Mouse (Mus musculus) frontal cortex, adult 2 months (tissue): Measurements from ENCODE around the gene Gpank1. TPM values are rescaled to one million over a fixed set of nuclear protein-coding genes. Genes with fewer than 3 reads are reported as not detected.
"Not testable (repeated sequence)": the region's sequence is repeated elsewhere in the genome, so short reads cannot be mapped to it uniquely, and the experiment has no call there.

ENCODE experiments used
- DNase-seq, 2 experiments: peaks; one replicate each; pipeline ENCODE4 v3.0.0; 2022; ENCODE audit warnings: low spot score in 1 of 2; ENCODE audit errors: extremely low spot score in 1 of 2
- polyA plus RNA-seq: library from polyadenylated mRNA; depleted of rRNA; stranded (reverse); fragments of >200 nt; gene quantifications from 2 replicates; pipeline ENCODE4 v1.2.3, GENCODE M21; 2012

The Gpank1 gene
- polyA plus RNA-seq, 1 experiment, result 18.9 TPM

DNA sequence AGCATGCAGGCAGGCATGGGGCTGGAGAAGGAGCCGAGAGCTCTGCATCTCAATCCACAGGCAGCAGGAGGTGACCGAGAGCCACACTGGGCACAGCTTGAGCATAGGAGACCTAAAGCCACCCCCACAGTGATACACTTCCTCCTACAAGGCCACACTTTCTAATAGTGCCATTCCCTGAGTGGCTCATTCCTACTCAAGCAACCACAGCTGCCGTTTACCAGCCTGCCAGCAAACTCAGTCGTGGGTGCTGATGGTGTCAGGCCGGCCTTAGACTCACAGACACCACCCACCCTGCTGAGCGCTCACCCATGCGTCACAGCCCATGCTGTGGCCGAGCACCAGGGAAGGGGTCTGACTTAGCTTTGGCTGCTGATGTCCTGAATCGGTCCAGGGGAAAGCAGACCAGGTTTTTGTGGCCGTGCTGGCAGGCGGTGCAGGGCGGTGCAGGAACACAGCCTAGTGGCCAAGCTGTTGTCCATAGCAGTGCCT lies 24.0 kb upstream of the Gpank1 start:
- DNase-seq, result peak; percentile 55 to 69

DNA sequence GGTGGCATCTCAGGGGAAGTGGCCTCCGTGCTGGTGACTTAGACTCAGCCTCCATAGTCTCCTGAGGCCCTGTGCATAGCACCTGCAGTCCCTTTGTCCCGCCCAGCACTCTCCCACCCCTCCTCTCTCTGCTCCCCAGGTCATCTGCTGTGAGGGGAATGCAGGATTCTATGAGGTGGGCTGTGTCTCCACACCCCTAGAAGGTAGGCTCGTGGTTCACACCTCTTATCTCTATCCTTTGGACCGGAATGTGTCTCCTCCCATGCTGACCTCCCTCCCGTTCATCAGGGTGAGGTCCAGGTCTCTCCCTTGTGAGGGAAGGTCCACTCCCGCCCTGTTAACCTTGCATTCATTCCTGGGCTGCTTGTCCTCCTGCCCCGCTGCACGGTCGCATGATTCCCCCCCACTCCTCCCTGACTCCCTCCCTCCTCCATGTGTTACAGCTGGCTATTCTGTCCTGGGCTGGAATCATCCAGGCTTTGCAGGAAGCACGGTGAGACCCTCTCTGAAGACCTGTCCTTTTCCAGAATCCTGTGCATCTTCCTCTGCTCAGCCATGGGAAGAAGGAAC lies 21.0 kb upstream of the Gpank1 start:
- DNase-seq, result no peak

DNA sequence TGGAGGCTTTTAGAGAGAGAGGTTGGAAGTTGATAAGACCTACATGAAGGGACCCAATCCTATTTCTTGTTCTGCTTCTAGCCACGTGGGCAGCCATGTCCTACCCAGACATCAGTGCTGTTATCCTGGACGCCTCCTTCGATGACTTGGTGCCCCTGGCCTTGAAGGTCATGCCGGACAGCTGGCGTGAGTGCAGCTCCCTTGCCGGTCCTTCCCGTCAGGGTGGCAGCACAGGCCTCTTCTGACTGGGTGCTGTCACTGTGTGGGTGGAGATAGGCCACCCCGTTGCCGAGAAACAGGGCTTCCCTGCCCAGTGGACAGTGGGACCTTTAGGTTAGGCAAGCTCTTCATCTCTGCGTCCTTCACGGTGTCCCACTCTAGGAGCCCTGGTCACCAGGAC lies 20.1 kb upstream of the Gpank1 start:
- DNase-seq, result no peak

DNA sequence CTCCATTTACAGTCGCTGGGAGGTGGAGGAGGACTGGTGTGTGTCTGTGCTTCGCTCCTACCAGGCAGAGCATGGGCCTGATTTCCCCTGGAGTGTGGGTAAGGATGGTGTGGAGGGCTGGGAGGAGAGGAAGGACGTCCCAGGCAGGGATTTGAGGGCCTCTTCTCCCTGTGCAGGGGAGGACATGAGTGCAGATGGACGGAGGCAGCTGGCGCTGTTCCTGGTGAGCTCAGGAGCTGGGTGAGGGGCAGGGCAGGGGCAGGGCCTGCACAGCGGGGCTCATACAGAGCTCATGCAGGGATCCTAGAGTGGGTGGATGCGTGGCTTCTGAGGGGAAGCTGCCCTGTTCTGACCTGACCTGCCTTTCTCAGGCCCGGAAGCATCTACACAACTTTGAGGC lies 19.0 kb upstream of the Gpank1 start:
- no peak for DNase-seq

DNA sequence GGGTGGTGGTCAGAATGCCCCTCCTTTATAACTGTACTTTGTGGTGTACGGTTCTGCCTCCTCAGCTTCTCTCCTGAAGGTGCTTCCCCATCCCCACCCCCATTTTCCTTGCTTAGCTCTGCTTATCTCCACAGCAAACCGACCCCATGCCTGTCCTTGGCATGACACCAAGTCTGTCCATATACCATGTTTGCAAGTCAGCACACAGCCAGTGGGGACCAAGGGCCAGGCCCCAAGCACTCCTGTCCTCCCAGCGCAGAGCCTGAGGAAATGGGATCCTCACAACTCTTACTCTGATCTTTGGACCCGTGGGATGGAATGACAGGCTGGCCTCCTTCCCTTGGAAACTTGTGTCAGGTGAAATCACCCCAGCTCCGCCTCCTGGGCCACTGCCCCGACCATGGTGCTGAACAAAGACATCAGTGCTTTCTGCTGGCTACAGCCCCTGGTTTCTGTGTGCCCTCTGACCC lies 18.0 kb upstream of the Gpank1 start:
- no peak for DNase-seq

GRCm38 (mm10) chr17:35104079-35104478 lies 17.2 kb upstream of the Gpank1 start:
- no peak for DNase-seq

DNA sequence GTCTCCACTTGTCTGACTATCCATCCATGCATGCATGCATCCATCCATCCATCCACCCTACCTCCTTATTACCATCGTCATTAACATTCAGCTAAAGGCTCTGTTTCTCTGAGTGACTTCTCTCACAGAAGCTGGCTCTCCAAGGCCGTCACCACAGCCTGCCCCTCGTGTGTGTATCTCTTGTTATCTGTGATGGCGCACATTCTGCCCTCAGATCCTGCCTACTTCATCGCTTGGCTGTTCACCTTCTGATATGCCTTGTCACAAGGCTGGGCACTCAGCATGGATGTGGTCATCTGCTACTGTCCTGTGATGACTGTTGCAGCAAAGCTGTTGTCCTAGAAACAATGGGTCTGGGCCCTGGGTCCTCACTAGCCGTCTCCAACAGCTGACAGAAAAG lies 16.5 kb upstream of the Gpank1 start:
- DNase-seq, result no peak

DNA sequence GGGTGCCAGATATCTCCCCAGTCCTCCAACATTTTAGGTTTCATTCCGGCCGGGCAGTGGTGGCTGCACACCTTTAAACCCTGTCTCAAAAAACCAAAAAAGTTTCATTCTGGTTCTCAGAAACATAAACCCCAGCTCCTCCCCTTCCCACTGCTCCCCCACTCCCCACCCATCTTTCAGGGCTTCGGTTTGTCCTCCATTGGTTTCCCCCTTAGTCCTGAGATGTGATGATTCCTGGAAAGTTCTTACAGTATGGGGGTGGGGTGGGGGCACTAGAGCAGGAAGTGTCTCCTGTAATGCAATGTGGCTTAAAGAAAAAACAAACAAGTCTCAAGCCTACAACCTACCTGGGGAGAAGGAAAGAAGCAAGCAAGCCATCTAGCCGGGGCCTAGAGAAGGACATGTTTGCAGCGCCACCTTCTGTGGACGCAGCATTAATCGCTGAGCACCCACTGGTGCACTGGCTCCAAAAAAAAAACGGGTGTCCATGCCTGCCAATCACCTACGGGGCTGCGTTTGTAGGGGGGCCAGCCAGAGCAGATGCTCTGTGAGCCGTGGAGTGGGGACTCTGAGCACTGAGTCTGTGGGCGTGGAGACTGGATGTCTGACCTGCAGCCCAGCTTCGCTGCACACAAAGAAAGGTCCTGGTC lies 15.4 kb upstream of the Gpank1 start:
- no peak for DNase-seq

DNA sequence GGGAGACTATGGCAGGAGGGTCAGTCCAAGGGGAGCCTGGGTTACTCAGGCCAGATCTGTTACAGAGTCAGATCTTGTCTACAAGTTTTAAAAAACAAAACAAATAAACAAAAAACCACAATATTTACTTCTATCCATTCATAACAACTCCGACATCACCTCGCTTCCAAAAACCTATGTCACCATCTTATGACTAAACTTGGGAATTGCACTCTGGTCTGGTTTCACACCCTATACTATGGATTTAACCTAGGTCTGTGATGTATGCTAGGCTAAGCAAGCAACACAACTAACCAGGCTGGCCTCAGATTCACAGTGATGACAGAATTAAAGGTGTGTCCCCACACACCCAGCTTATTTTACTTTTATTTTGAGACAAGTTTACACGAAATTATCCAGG lies 14.7 kb upstream of the Gpank1 start:
- no peak for DNase-seq

GRCm38 (mm10) chr17:35108097-35108496 lies 13.2 kb upstream of the Gpank1 start, which contains the start of gene Ly6g5c:
Gene Ly6g5c (plus strand): TSS chr17:35108279.
- no peak for DNase-seq

DNA sequence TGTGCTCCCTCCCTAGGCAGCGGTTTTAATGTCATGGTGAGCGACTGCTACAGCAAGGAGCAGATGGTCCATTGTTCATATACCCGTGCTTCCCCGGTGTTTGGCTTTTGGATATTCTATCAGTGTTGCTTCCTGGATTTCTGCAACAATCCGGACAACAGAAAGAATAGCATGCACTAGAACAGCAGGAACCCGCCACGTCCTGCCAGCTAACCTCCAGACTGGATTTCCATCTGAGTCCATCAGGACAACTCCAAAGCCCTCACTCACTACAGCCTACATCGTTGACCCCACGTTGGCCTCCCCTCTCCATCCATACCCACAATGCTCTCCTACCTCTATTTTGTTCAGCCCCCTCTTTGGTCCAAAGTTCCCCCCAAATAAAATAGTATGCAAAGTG lies 9.5 kb upstream of the Gpank1 start:
- DNase-seq, result no peak

DNA sequence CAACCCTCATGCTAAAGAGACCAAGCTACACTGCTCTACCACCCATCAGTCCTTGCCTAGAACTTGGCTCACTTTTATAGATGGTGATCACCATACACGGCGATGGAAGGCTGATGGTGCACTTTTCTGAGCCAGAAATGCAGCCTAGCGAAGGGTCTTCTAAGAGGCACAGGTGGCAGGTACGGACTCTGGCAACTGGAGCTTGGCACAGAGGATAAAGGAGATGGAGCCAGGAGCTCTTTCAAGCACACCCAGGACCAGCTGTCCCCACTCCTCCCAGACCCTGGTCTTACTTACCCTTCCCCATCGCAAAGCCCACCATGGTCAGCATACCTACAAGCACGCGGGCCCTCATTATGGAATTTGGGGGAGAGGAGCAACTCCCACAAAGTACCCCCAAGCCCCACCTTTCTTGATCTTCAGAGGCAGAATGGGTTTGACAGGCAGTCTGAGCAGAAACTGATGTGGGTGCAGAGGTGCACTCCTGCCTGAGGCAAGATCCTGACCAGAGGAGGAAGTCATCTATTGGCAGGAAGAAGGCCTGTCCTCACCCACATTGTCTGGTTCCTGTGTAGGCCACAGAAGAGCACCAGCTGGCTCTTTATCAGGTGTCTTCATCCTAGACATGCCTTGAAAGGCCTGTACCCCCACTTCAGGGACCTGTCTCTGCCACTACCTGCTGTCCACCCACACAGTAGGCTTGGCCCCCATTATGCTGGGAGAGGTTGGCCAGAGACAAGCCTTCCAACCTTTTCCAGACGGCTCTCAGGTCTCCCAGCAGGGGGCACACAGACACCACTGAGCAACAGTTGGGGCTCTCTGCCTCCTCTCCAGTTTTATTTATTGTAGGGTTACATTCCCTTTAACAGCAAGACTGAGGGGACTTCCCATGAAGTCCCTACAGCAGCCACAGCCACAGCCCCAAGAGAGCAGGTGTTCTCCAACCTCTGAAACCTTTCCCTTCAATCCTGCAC lies 5.9 kb upstream of the Gpank1 start, which contains the start of gene Ly6g5b:
TSS of gene Ly6g5b (minus strand) at position 383 of the 974 bp plus-strand sequence.
- no peak for DNase-seq

GRCm38 (mm10) chr17:35120745-35121142 lies 511 bp upstream of the Gpank1 start:
- DNase-seq, result no peak

GRCm38 (mm10) chr17:35121871-35122303 lies 632 bp downstream of the Gpank1 start, which contains the start of gene Csnk2b:
Gene Csnk2b (minus strand): TSS chr17:35122053.
- peak; percentile 69 to 82 for DNase-seq

DNA sequence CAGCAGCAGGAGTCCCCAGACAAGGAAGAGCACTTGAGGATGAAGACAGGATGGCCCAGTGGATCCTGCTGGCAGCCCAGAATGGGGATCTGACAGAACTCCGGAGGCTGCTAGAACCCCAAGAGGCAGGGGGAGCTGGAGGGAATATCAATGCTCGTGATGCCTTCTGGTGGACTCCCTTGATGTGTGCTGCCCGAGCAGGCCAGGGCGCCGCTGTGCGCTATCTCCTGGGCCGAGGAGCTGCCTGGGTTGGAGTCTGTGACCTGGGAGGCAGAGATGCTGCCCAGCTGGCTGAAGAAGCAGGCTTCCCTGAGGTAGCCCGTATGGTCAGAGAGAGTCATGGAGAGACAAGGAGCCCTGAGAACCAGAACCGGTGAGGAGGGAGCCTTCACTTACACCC lies 2.0 kb downstream of the Gpank1 start:
- not testable (repeated sequence) for DNase-seq

DNA sequence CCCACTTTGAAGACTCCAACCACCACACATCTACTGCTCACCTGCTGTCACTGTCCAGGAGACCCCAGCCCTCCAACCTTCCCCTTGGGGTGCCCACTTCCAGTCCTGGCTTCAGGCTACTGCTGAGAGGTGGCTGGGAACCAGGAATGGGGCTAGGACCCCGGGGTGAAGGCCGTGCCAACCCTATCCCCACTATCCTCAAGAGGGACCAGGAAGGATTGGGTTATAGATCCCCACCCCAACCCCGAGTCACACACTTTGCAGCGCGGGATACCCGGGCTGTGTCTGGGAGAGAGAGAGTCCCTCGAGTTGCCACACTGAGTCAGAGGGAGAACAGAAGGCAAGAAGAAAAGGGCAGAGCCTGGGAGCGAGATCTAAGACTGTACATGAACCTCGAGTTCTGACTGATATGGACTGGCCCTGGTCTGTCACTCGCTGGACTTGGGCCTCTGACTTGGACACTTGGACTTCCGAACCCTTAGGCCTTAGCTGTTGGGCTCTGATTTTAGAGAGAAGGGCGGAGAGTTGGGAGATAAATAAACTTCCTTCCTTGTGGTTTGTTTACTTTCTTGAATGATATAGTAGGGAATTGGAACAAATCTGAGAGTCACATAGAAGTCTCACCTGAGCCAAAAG lies 3.1 kb downstream of the Gpank1 start:
- DNase-seq, result not testable (repeated sequence)

DNA sequence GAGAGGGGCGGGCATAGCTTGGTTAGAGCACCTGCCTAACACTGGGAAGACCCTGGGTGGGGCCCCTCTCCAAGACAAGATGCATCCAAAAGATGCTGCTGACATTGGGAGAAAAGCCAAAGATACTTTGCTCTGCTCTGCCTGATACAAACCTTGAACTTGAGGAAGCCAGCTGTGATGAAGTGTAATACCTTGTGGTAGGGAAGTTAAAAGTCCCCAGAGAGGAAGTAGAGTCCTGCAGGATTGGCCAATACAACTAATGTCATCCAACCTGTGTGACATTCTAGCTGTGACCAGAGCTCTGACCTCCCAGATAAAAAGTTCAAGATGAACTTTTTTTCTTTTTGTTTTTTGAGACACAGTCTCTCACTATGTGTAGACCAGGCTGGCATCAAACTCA lies 3.8 kb downstream of the Gpank1 start:
- no peak for DNase-seq

GRCm38 (mm10) chr17:35125578-35125977 lies 4.3 kb downstream of the Gpank1 start:
- DNase-seq, result no peak

DNA sequence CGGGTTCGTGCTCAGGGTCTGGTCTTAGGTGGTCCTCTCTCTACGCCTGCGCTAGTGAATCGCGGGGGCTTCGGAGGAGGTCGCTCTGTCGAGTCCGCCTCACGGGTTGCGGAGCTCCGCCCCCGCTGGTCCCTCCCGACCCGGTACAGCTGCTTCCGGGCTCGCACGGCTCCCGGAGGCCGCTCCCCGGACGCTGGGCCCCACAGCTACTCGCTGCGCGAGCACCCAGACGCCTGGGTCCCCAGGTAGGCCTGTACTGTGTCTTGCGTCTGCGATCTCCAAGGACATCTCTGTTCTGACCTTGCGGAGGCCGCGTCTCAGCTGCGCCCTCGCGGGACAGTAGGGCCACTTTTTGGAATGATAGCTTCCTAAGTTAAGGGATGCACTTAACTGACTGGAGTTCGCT lies 5.0 kb downstream of the Gpank1 start, which contains the start of gene D17H6S53E:
TSS of gene D17H6S53E (plus strand) at position 168 of the 406 bp plus-strand sequence.
- DNase-seq, result peak in 1 of 2 experiments; percentile 74

DNA sequence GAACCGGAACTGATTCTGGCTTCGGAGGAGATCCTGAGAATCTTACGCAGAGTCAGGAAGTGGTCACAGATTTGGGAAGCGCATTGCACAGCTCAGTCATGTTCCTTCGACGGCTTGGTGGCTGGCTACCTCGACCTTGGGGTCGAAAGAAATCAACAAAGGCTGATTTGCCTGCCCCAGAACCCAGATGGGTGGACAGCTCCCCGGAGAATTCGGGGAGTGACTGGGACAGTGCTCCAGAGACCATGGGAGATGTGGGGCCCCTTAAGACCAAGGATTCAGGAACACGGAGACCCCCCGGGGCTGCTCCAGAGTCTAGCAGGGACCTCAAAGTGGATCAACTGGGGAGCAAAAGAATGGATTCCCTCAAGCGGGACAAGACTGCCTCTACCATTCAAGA lies 5.8 kb downstream of the Gpank1 start:
- no peak for DNase-seq
